Mouse (Mus musculus) lung, postnatal 25 days (tissue): ENCODE measurements at regions not wholly inside any gene's neighbourhood (a gene's known extent, or its start where the extent isn't known, plus 50 kb on each side); places are given as distances from the start of the nearest gene placed in this dataset.

ENCODE experiments used
- DNase-seq: peaks from one replicate; pipeline ENCODE4 v3.0.0; 2022; ENCODE audit warnings: low spot score

- DNase-seq: no peak
Observed at GRCm38 (mm10) chr8:92427801-92428200, 70.4 kb downstream of the Irx5 start.

GRCm38 (mm10) chr8:92437075-92437663 lies 79.7 kb downstream of the Irx5 start:
- no peak for DNase-seq

- peak; percentile 3 for DNase-seq
Observed at GRCm38 (mm10) chr8:92438294-92438693, 80.9 kb downstream of the Irx5 start.

GRCm38 (mm10) chr8:92439713-92440436 lies 82.5 kb downstream of the Irx5 start:
- no peak for DNase-seq

GRCm38 (mm10) chr8:92442086-92442485 lies 84.7 kb downstream of the Irx5 start:
- no peak for DNase-seq

- DNase-seq: no peak
Observed at GRCm38 (mm10) chr8:92459291-92459690, 101.9 kb downstream of the Irx5 start.

- DNase-seq: no peak
Observed at GRCm38 (mm10) chr8:92460129-92460953, 102.9 kb downstream of the Irx5 start.

- DNase-seq: no peak
Observed at GRCm38 (mm10) chr8:92469141-92470000, 111.9 kb downstream of the Irx5 start.

GRCm38 (mm10) chr8:92472257-92472656 lies 114.8 kb downstream of the Irx5 start:
- no peak for DNase-seq

GRCm38 (mm10) chr8:92472817-92473216 lies 115.4 kb downstream of the Irx5 start:
- no peak for DNase-seq

- DNase-seq: no peak
Observed at GRCm38 (mm10) chr8:92482393-92482792, 125.0 kb downstream of the Irx5 start.

GRCm38 (mm10) chr8:92483055-92483765 lies 125.8 kb downstream of the Irx5 start:
- peak; percentile 58 for DNase-seq

GRCm38 (mm10) chr8:92488526-92489159 lies 131.2 kb downstream of the Irx5 start:
- DNase-seq: no peak

GRCm38 (mm10) chr8:92491533-92491932 lies 134.1 kb downstream of the Irx5 start:
- no peak for DNase-seq

- DNase-seq: peak; percentile 55
Observed at GRCm38 (mm10) chr8:92493403-92493802, 136.0 kb downstream of the Irx5 start.

GRCm38 (mm10) chr8:92505552-92506281 lies 148.3 kb downstream of the Irx5 start:
- no peak for DNase-seq

- no peak for DNase-seq
Observed at GRCm38 (mm10) chr8:92506436-92506835, 149.0 kb downstream of the Irx5 start.

GRCm38 (mm10) chr8:92506906-92507305 lies 149.5 kb downstream of the Irx5 start:
- no peak for DNase-seq

- DNase-seq: no peak
Observed at GRCm38 (mm10) chr8:92515385-92515784, 158.0 kb downstream of the Irx5 start.

- DNase-seq: no peak
Observed at GRCm38 (mm10) chr8:92518031-92518430, 156.1 kb upstream of the Irx6 start.
